ENCODE assay signal across 27 mouse cellular contexts in the genomic region with DNA sequence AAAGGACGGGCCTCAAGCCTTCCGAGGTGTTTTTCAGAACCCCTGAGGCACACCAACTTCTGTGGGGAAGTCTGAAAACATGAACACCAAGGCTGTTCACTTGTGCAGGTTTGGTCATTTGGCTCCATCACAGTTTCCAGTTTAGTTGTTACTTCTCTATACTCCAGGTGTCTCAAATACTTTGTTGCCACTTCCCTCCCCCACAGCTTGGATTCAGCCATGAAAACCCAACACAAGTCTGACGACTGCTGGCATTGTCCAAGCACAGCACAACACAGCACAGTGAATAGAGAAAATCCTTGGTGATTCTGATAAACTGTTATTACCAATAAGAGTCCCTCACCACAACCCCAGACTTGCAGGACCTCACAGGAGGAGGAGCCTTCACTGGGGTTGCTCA. TPM values are rescaled to one million over a fixed set of nuclear protein-coding genes. Genes with fewer than 3 reads are reported as not detected.
A peak's percentile ranks its signal among the peaks of the same experiment; 100 is the strongest.
DNase-seq lines count a peak whose midpoint lies in the region; ATAC-seq and TF ChIP-seq lines count a peak whose summit lies in the region.
"Had no signal": no experiment of that assay in that cellular context is flagged by ENCODE, and none has a peak within 500 bp of the region (broad histone marks: within the 10 kb centered on the region; RNA-seq: fewer than 3 reads in every experiment).

No protein-coding gene starts in this region.

- H3K79me2 ChIP-seq in CH12.LX (replicated peaks; ENCODE audit: control insufficient read depth, extremely low read depth, insufficient read depth, poor library complexity, severe bottlenecking) = no peaks in the 10 kb centered on the region

- peak; percentile 18 for TF ChIP-seq RAD21 in CH12.LX (IDR thresholded peaks at IDR 0.05; ENCODE audit: low read depth, low read length)

- H3K36me3 ChIP-seq in CH12.LX (replicated peaks in 1 of 2; ENCODE audit: control insufficient read depth in 1 of 2, insufficient read depth in 1 of 2, low read length in 1 of 2) = no peaks in the 10 kb centered on the region
- no peaks in the 10 kb centered on the region for H3K36me3 ChIP-seq in kidney, embryonic 15.5 days
- H3K36me3 ChIP-seq: G1E had no signal

- no peak for TF ChIP-seq POLR2A in CH12.LX (IDR thresholded peaks at IDR 0.05; ENCODE audit: low read depth, low read length)

- in situ Hi-C loops in CH12.LX (cut with MboI; ENCODE audit: low pct_ligation_motif_present, low pct_unique_long_range_greater_than_20kb, low sequenced_read_pairs) = no loop called here

- H3K27ac ChIP-seq in CH12.LX (ENCODE audit: insufficient read depth, low read depth) = no peak overlapping the region
- H3K27ac ChIP-seq in kidney, embryonic 15.5 days = no peak overlapping the region

- H3K4me2 ChIP-seq in CH12.LX (ENCODE audit: insufficient read depth, low read depth, poor library complexity, severe bottlenecking) = peak overlapping the region; percentile 57; the same call in 1 of the 2 replicates
- no peak overlapping the region for H3K4me2 ChIP-seq in kidney, embryonic 15.5 days

- H3K9me3 ChIP-seq in CH12.LX (replicated peaks; ENCODE audit: low read length) = no peaks in the 10 kb centered on the region
- H3K9me3 ChIP-seq in kidney, embryonic 15.5 days (replicated peaks) = no peaks in the 10 kb centered on the region
- H3K9me3 ChIP-seq: G1E had no signal

- peak; percentile 72 for TF ChIP-seq EP300 in CH12.LX (IDR thresholded peaks at IDR 0.05; ENCODE audit: low read length)

- no peak overlapping the region for H3K4me3 ChIP-seq in CH12.LX (replicated peaks in 1 of 3; ENCODE audit: low read depth in 2 of 3, low read length in 2 of 3, poor library complexity in 1 of 3)
- no peak overlapping the region for H3K4me3 ChIP-seq in kidney, embryonic 15.5 days (replicated peaks)

- H3K9ac ChIP-seq in CH12.LX (ENCODE audit: insufficient read depth, low read depth) = no peak overlapping the region
- H3K9ac ChIP-seq in kidney, embryonic 15.5 days = no peak overlapping the region

- dilution Hi-C loops in CH12.LX (cut with MboI; ENCODE audit: extremely low pct_ligation_motif_present, extremely low pct_unique_long_range_greater_than_20kb, low sequenced_read_pairs) = no loop called here

- peak; percentile 65 for DNase-seq in A20 (ENCODE audit: low read depth, low spot score)
- no peak for DNase-seq in CH12.LX (ENCODE audit: extremely low read depth)
- DNase-seq in testis, postnatal 10 days (ENCODE audit: low spot score) = peak; percentile 64
- peak; percentile 76 for DNase-seq in testis, postnatal 14 days (ENCODE audit: low spot score)
- no peak for DNase-seq in frontal cortex, postnatal 10 days (ENCODE audit: low spot score in 2 of 2)
- no peak for DNase-seq in cerebellum, postnatal 25 days
- DNase-seq in spleen, postnatal 10 days (ENCODE audit: low spot score in 2 of 2) = no peak
- DNase-seq: adrenal gland, adult 2 months; adrenal gland, adult 8-10 months; adrenal gland, postnatal 10 days; adrenal gland, postnatal 14 days; adrenal gland, postnatal 25 days; adrenal gland, postnatal 36 days; B cell, adult 2 months; cerebellum, adult 11 months; cerebellum, adult 11-12 months; cerebellum, adult 18-20 months; cerebellum, adult 2 months had no signal

- no peak for ATAC-seq in kidney, embryonic 15.5 days (replicated peaks; ENCODE audit: low FRiP score)
- ATAC-seq: activated CD4-positive, CD25-positive, alpha-beta regulatory T cell, adult 4 months; CD4-positive, CD25-positive, alpha-beta regulatory T cell, adult 4 months; Patski had no signal

- peaks cover 20 to 69% of the 10 kb centered on the region in 2 experiments for H3K4me1 ChIP-seq in CH12.LX (ENCODE audit: control insufficient read depth in 1 of 2, insufficient read depth in 2 of 2)
- no peaks in the 10 kb centered on the region for H3K4me1 ChIP-seq in kidney, embryonic 15.5 days

- WGBS in kidney, embryonic 15.5 days = 81% methylated on average over 3 of the region's 3 CpGs

- H3K27me3 ChIP-seq in CH12.LX (replicated peaks) = no peaks in the 10 kb centered on the region
- H3K27me3 ChIP-seq in kidney, embryonic 15.5 days = no peaks in the 10 kb centered on the region
- H3K27me3 ChIP-seq: Patski had no signal

- TF ChIP-seq CTCF in CH12.LX (conservative IDR thresholded peaks at IDR 0.05 in 1 of 2, IDR thresholded peaks at IDR 0.05 in 1 of 2; ENCODE audit: low read depth in 2 of 2, low read length in 2 of 2) = 0 out of 4 replicates have a peak, but pooled peaks of 1 of the 2 experiments have one; percentile 18

TF ChIP-seq in CH12.LX, 34 proteins besides CTCF, POLR2A, EP300 and RAD21:
- no peak for TF ChIP-seq NELFE (IDR thresholded peaks at IDR 0.05; ENCODE audit: low read depth, low read length)
- TF ChIP-seq BHLHE40 (IDR thresholded peaks at IDR 0.05; ENCODE audit: low read depth, low read length) = peak; percentile 6; the same call in 1 of the 2 replicates
- no peak for TF ChIP-seq ZC3H11A (IDR thresholded peaks at IDR 0.05; ENCODE audit: low read depth, low read length)
- no peak for TF ChIP-seq ELF1 (IDR thresholded peaks at IDR 0.05; ENCODE audit: low read depth, low read length)
- no peak for TF ChIP-seq MAX (IDR thresholded peaks at IDR 0.05; ENCODE audit: low read length)
- TF ChIP-seq KAT2A (IDR thresholded peaks at IDR 0.05; ENCODE audit: insufficient replicate concordance, low read length) = no peak
- TF ChIP-seq MEF2A (IDR thresholded peaks at IDR 0.05; ENCODE audit: borderline replicate concordance, low read depth, low read length) = no peak
- no peak for TF ChIP-seq ETS1 (conservative IDR thresholded peaks at IDR 0.05; ENCODE audit: low read depth, low read length)
- TF ChIP-seq RCOR1 (conservative IDR thresholded peaks at IDR 0.05; ENCODE audit: low read depth, low read length) = no peak
- peak; percentile 24; the same call in 1 of the 2 replicates for TF ChIP-seq SMC3 (IDR thresholded peaks at IDR 0.05; ENCODE audit: low read depth, low read length)
- no peak for TF ChIP-seq PAX5 (IDR thresholded peaks at IDR 0.05; ENCODE audit: low read length)
- TF ChIP-seq MXI1 (IDR thresholded peaks at IDR 0.05; ENCODE audit: low read depth, low read length) = no peak
- peak; percentile 49; the same call in 1 of the 2 replicates for TF ChIP-seq CHD2 (IDR thresholded peaks at IDR 0.05; ENCODE audit: low read length)
- TF ChIP-seq MYC (IDR thresholded peaks at IDR 0.05; ENCODE audit: low read depth, low read length) = no peak
- TF ChIP-seq USF2 (conservative IDR thresholded peaks at IDR 0.05; ENCODE audit: low read depth, low read length) = no peak
- peak; percentile 41; the same call in 1 of the 2 replicates for TF ChIP-seq TCF12 (IDR thresholded peaks at IDR 0.05; ENCODE audit: low read depth, low read length)
- peak; percentile 37; the same call in 1 of the 2 replicates for TF ChIP-seq JUND (conservative IDR thresholded peaks at IDR 0.05; ENCODE audit: low read depth, low read length)
- peak; percentile 10; the same call in 1 of the 2 replicates for TF ChIP-seq IRF4 (IDR thresholded peaks at IDR 0.05; ENCODE audit: low read depth, low read length)

RNA-seq across cellular contexts. Expression of gene Tm9sf2, which starts 29.8 kb away (rescaled TPM):
- total RNA-seq in CH12.LX (2012; rRNA removed) = 49.2 and 59.6 TPM in 2 replicates
- 108 and 119 TPM in 2 replicates for total RNA-seq in CH12.LX (2014; rRNA removed)
- polyA plus RNA-seq in CH12.LX (2012; ENCODE audit: insufficient read length, low read depth) = 73.1 and 85.5 TPM in 2 replicates
- polyA plus RNA-seq in kidney, embryonic 15.5 days (2015; fragmentation: Nextera tagmentation; extraction: Ambion mirVana) = 180 and 192 TPM in 2 replicates

RNA-seq across cellular contexts. Expression of gene Timm8a2, which starts 42.5 kb away (rescaled TPM):
- total RNA-seq in CH12.LX (2012; rRNA removed) = not detected in 2 replicates
- not detected in 2 replicates for total RNA-seq in CH12.LX (2014; rRNA removed)
- not detected in 2 replicates for polyA plus RNA-seq in CH12.LX (2012; ENCODE audit: insufficient read length, low read depth)
- polyA plus RNA-seq in kidney, embryonic 15.5 days (2015; fragmentation: Nextera tagmentation; extraction: Ambion mirVana) = not detected in 2 replicates
- total RNA-seq: adrenal gland, adult 18-20 months; adrenal gland, adult 2 months; adrenal gland, adult 8-10 months; adrenal gland, postnatal 14 days; adrenal gland, postnatal 25 days; adrenal gland, postnatal 36 days; adrenal gland, postnatal 4 days; G1E; MEL had no signal
- polyA plus RNA-seq: activated CD4-positive, CD25-positive, alpha-beta regulatory T cell, adult 4 months; adrenal gland, adult 2 months; C2C12; CD4-positive, CD25-positive, alpha-beta regulatory T cell, adult 4 months; Patski had no signal

Comparison
In these comparisons a context has a peak if more than half of its experiments do, and no peak if none do; other contexts are left out.
1. DNase-seq: peak in A20 (single experiment), testis, postnatal 10 days (single experiment) and testis, postnatal 14 days (single experiment); none in CH12.LX (single experiment), frontal cortex, postnatal 10 days (0 of 2), cerebellum, postnatal 25 days (0 of 2) and spleen, postnatal 10 days (0 of 2).